Mouse (Mus musculus) left cerebral cortex, adult 18-20 months (tissue): ENCODE results near the gene Zbed4. TPM values are rescaled to one million over a fixed set of nuclear protein-coding genes. Genes with fewer than 3 reads are reported as not detected.

Experiments used
- total RNA-seq, 2 experiments: library from RNA; stranded (reverse); gene quantifications; 2 replicates each; pipeline ENCODE4 v1.2.3; 2021

The Zbed4 gene
- total RNA-seq, 2 experiments from 2014 or later, result 9.3 to 9.7 TPM

Other genes with a start within 250 kb of the Zbed4 start
- gene Zdhhc25, start 151.4 kb upstream of the Zbed4 start, total RNA-seq, result not detected
- gene Brd1, start 17.4 kb upstream of the Zbed4 start, total RNA-seq, result 10 to 100 TPM; 49.9 to 53.0 TPM
- gene Alg12, start 67.7 kb downstream of the Zbed4 start, total RNA-seq, result 10 to 100 TPM; 13.0 to 13.6 TPM
- 10 to 100 TPM; 26.6 to 33.3 TPM for gene Creld2, start 68.0 kb downstream of the Zbed4 start, total RNA-seq
- gene Pim3, start 110.5 kb downstream of the Zbed4 start, total RNA-seq, result 10 to 100 TPM; 36.3 to 45.9 TPM
- gene Ttll8, start 202.8 kb downstream of the Zbed4 start, total RNA-seq, result 1 to 10 TPM in 1 of 2 experiments, under 1 TPM in 1; 0.87 to 2.2 TPM
- gene Mlc1, start 227.3 kb downstream of the Zbed4 start, total RNA-seq, result 100 to 1,000 TPM; 101 to 104 TPM
- gene Mov10l1, start 231.2 kb downstream of the Zbed4 start, total RNA-seq, result not detected